Mouse (Mus musculus): ENCODE data around the gene Erv3.

Erv3 gene

DNA sequence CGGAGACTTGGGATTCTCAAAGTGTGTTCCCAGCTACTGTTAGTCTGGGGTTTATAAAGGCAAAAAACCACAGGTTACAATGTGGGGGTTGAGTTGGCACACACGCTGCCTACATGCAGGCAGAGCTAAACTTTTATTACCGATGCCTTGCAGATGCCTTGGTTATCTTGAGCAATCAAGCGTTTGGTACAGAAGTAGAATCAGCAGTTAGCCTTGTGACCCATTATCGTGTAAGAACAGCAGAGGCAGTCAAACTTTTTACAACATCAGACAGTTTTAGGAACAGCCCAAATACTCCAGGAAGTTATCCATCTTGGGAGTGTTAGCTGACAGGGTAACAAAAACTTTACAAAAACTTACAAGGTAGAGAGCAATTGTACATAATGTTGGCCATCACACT, at the start of gene Erv3:
Gene Erv3, minus strand, starts transcription at position 27 of the 400 bp plus-strand sequence.
- no peak for DNase-seq (ENCODE audit: low read depth, low spot score)

GRCm38 (mm10) chr2:131908906-131909305, 49.4 kb upstream of the Erv3 start:
- no peak for DNase-seq (ENCODE audit: low read depth, low spot score)

DNA sequence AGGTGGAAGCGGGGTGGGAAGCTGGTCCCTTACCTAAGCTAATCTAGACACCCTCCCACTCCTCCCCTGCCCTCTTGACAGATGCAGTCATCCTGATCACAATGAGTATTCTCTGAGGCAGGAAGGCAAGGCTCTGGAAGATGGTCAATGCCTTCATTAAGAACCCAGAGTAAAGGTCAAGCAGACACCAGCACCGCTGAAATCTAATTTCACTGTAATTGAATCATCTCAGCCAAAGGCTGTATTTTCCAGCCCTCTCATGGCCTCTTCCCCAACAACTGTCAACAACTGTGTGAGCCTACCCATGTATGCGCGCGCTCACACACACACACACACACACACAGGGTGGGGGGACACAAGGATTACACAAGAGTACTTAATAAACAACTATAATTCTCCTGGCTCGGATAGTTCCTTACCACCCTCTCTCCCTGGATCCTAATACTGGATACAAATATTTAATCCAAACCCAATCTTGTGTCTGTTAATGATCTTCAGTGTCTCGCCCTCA, 48.9 kb upstream of the Erv3 start:
- DNase-seq (ENCODE audit: low read depth, low spot score) = no peak

GRCm38 (mm10) chr2:131907311-131907710, 47.8 kb upstream of the Erv3 start:
- no peak for DNase-seq (ENCODE audit: low read depth, low spot score)

DNA sequence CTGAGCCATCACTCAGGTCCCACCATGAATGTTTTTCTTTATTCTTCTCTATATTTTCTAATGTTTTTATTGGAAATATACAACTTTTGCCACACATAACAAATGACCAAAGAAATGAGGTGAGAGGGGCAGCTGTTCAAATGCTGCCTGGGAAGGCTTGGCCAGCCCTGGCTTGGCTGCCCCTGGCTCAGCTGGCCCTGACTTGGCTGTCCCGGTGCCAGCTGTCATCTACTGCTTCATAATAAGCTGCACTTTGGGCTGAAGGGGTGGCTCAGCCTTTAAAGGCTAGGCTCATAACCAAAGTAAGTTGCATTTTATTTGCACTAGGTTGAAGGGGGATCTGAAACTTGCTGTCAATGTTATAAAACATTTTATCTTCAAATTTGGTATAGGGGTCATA, 47.3 kb upstream of the Erv3 start:
- DNase-seq (ENCODE audit: low read depth, low spot score) = no peak

DNA sequence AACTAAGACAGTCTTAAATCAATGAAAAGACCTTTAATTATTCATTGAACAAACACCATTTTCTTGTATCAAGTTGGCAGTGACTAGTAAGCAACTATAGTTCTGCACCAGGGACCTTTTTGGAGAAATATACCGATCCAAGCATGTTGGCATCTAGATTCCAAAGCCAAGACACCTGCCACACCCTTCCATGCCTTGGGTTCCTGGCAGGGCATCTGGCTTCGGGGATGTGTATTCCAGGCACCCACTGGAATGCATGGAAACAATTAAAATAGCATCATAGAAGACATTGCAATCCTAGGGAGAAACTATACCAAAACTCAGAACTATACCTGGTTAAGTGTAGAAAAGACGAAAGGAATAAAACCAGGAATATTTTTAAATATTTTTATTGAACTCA, 46.7 kb upstream of the Erv3 start:
- no peak for DNase-seq (ENCODE audit: low read depth, low spot score)

- no peak for DNase-seq (ENCODE audit: low read depth, low spot score)
Observed at GRCm38 (mm10) chr2:131905776-131906175, 46.2 kb upstream of the Erv3 start.

DNA sequence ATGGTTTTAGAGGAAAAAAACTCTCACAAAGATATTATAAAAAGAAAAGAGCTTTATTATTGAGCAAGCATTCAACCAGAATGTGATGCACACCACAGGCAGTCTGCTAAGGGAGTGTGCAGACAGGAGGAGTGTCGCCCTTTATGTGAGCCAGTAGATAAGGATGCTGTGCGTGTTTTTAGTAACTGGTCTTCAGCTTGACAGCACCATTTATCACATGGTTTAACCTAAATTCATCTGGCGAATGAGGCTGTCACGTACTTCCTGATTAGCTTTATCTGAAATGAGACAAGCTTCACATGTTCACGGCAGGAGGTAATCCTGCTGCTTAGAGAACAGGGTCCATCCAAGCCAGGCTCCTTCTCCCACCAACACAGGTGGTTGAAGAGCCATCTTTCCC, 45.5 kb upstream of the Erv3 start:
- no peak for DNase-seq (ENCODE audit: low read depth, low spot score)

DNA sequence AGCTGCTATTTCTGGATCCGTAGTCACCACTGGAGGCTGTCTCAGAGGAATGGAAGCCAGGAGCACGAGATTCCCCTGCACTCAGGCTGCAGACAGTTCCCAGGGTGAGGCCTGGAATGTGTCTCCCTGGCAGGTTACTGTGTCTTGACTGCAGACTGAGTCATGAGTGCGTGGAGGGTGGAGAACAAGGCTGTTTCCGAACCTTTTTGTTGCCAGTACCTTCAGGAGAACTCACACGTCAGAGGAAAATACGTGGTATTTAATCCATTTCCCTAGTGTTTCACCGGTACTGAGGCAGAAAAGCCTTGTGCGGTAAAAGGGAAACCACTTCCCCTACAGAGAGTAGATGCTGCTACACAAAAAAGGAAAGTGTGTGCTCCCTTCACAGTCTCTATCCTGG, 43.3 kb upstream of the Erv3 start:
- no peak for DNase-seq (ENCODE audit: low read depth, low spot score)

DNA sequence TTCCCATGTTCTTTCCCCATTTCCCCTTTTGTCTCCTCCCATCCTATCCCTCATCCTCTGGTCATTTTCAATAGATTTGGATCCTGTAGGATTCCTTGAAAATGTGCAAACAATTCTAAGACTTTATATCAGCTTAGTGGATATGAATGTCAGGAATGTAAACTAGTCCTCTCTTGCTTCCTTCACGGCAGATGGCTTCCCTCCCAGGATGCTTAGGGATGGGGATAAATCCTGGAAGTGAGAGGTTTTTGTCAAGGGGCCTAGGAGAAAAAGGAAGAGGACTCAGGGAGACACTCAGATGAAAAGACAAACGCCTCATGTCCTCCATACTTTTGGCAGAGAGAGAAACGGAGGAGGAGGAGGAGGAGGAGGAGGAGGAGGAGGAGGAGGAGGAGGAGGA, 42.9 kb upstream of the Erv3 start:
- no peak for DNase-seq (ENCODE audit: low read depth, low spot score)

DNA sequence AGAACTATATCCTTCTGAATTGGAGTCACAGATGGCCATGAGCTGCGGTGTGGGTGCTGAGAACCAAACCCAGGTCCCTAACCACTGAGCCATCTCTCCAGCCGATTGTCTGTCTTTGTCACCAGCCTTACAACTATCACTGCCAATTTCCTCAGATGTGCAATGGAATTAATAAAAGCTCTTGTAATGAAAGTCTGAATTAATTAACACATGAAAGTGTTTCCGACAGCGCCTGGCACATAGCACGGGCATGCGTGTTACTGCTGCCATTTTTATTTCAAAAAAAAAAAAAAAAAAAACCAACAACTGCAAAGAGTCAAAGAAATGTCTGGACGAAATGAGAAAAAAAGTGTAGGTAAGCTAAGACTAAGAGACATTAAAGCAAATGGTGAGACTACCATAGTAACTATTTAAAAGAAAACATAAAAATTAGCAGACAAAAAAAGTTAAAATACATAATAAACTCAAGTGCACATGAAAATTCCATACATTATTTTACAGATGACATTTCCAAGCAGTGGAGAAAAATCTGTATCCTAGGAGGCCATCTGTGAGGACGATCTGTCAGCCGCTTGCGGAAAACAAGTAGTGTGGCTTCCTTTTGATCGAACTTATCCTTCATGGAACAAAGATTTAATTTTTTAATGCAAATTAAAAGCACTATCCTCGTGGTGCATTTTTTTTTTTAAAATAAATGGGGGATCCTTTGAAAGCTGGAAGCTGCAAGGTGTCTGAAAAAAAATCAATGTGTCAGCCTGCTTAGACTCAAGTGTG, 38.0 kb upstream of the Erv3 start:
- DNase-seq (ENCODE audit: low read depth, low spot score) = no peak

DNA sequence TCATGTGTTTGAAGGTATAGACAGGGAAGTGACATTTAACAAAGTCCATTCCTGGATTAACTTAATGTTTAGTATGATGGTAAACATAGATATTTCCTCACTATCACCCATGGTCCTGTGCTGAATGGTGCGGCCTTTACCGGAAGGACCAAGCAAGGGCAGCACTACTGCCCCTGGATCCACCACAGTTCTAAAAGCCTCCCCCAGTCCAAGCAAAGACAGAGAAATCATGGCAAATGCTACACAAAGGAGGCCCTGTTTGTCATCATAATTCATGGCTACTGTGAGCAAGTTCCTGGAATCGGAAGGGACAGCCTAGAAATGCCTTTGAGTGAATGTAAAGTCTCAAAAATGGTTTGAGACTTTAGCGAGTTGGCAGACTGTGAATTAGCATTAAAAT, 36.5 kb upstream of the Erv3 start:
- no peak for DNase-seq (ENCODE audit: low read depth, low spot score)

DNA sequence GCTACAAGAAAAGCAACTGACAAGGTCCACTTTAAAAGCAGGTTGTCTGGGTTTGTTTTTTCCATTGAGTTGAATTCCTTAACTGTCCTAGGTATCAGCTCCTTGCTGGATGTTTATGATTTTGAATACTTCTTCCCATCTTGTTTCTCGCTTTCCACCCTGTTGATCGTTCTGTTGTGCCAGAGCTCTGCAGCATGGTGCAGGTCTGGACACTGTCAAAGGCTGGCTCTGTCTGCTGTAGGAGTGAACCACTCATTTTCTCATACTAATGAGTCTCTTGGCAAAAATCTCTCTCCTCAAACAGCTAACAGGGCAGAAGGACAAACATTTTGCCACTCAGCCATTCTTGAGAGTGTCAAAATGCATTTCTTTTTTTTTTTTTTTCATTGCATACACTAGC, 35.6 kb upstream of the Erv3 start:
- no peak for DNase-seq (ENCODE audit: low read depth, low spot score)

GRCm38 (mm10) chr2:131892534-131892933, 33.0 kb upstream of the Erv3 start:
- no peak for DNase-seq (ENCODE audit: low read depth, low spot score)

DNA sequence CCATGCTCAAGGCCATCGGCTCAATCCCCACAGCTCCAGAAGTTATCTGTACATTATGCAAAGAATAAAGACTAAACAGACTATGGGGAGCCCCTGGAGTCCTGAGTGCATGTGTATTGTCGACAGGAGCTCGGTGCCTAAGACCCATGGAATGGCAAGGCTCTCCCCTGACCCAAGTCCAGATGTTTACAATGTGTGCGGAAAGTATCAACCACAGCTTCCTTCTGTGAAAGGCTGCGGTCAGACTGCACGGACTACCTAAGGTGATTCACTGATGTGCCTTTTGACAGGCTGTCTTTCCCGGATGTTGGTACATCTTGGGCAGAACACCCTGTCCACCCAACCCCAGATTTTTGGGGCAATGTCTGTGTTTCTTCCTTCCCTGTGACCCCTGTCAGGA, 28.7 kb upstream of the Erv3 start:
- DNase-seq (ENCODE audit: low read depth, low spot score) = no peak

GRCm38 (mm10) chr2:131886503-131887160, 27.1 kb upstream of the Erv3 start:
- DNase-seq (ENCODE audit: low read depth, low spot score) = no peak

DNA sequence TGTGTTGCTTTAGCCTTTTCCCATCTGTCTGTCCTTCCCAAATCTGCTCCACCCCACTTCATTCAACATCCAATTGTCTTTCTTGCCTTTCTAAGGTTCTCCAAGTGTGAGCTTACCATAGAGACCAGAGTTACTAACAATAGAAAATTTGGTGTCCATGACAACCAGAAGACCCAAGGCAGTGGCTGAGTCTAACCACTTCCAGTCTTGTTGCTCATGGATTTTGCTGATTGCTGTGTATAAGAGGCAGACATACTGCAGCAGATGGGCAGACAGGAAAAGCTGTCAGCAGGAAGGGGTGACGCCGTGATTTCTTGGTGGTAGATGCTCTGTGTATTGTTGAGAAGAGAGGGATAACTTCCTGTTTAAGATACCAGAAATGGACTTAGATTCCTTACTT, 23.6 kb upstream of the Erv3 start:
- no peak for DNase-seq (ENCODE audit: low read depth, low spot score)

DNA sequence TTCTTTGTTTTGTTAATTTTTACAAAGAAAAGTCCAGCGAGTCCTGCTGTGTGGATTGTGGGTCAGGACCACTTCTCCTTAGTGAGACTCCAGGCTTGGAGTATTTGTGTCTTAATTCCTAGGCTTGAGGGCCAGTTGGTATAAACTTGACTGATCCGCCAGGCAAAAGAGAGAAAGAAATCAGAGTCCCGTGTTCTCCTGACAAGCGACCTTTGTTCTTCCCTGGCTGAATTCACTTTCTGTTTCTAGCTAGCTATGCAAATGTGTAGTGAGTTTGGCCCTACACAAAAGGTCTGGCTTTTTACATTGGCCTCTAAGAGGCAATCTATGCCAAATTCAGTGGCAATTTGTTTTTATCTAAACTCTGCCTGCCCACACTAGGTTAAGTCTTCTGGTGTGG, 22.2 kb upstream of the Erv3 start:
- no peak for DNase-seq (ENCODE audit: low read depth, low spot score)

DNA sequence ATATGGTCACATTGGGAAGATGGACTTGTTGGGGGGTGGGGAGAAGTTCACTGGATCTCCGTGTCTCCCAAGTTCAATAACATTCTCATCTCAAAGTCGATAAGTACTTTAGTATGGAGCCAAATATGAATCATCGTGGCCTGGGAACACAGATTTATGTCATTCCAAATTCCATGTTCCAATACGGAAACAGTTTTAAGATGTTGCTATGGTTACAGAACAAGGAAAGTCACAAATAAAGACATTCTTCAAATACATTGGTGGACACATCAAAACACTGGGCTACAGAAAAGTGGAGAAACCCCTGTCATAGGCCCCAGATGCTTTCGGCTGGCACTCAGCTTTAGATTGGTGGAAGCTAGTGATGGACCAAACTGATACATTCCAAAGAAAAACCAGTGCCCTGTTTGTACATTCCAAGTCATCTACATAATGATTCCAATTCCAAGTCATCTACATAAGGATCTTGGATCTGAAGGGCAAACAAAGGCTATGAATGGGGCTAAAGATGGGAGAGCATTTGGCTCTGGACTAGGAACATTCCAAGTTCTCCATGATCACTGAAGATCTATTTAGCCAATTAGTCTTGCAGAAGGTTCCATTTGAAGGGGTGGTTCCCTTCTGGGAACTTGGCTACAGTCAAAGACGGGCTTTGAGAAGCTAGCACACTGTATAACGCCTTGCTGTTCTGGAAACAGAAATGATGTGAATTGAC, 17.2 kb upstream of the Erv3 start:
- DNase-seq (ENCODE audit: low read depth, low spot score) = no peak

GRCm38 (mm10) chr2:131873376-131873775, 13.8 kb upstream of the Erv3 start:
- no peak for DNase-seq (ENCODE audit: low read depth, low spot score)

- no peak for DNase-seq (ENCODE audit: low read depth, low spot score)
Observed at GRCm38 (mm10) chr2:131868983-131869382, 9.4 kb upstream of the Erv3 start.

DNA sequence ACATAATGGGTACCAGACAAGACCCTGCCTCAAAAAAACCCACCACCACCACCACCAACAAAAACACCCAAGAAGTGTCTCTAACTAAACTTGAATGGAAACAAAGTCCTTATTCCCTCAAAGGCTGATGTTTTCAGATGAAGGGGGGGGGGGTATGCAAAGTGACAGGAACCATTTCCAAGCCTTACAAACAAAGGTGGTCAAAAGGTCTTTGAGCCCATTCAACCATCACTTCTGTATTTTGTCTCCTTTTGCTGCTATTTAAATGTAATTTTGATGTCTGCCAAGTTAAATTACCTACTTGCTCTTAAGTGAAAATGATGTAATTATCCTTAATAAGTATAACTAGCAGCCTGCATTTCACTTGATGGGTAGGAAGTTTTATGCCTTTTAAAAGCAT, 7.1 kb upstream of the Erv3 start:
- no peak for DNase-seq (ENCODE audit: low read depth, low spot score)

Measured in forelimb bud, embryonic 11.5 days (tissue).